Mouse (Mus musculus) cerebellum, adult 2 months (tissue): ENCODE data around the gene Gzmg.

Experiments used
- CTCF ChIP-seq: fragments of 200-500 bp; IDR thresholded peaks from 2 replicates; pipeline ENCODE4 v1.5.1; 2011; ENCODE audit warnings: low read depth, mild to moderate bottlenecking, control low read depth, low read length, moderate library complexity, borderline replicate concordance; ENCODE audit not compliant: insufficient read depth
- POLR2A ChIP-seq: fragments of 200-500 bp; IDR thresholded peaks from 2 replicates; pipeline ENCODE4 v1.6.1; 2011; ENCODE audit warnings: low read length, control low read depth, borderline replicate concordance; ENCODE audit not compliant: insufficient read depth

DNA sequence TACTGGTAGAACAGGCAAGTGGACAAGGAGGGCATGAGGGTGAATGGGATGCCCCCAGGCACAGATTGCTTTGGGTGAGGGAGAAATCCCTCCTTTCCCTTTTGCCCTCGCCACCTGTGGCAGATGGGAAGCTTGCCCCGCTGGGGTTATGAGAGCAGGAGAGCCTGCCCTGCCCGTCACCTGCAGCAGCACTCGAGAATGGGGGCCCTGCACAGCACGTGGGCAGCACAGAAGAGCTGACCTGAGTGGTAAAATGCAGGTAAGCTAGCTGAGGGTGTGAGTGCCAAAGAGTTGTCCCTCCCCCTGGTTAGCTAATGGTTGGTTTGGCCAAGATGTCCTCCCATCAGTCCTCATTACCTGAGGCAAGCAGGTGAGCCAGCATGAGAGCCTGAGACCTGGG is 27.1 kb upstream of the Gzmg start:
- TF ChIP-seq POLR2A, result no peak
- TF ChIP-seq CTCF, result no peak
